Mouse (Mus musculus) adrenal gland, adult 2 months (tissue): ENCODE measurements at regions not wholly inside any gene's neighbourhood (a gene's known extent, or its start where the extent isn't known, plus 50 kb on each side); places are given as distances from the start of the nearest gene placed in this dataset.
A peak's percentile ranks its signal among the peaks of the same experiment; 100 is the strongest.

Source experiments
- DNase-seq: peaks from one replicate; pipeline ENCODE4 v3.0.0; 2021

DNA sequence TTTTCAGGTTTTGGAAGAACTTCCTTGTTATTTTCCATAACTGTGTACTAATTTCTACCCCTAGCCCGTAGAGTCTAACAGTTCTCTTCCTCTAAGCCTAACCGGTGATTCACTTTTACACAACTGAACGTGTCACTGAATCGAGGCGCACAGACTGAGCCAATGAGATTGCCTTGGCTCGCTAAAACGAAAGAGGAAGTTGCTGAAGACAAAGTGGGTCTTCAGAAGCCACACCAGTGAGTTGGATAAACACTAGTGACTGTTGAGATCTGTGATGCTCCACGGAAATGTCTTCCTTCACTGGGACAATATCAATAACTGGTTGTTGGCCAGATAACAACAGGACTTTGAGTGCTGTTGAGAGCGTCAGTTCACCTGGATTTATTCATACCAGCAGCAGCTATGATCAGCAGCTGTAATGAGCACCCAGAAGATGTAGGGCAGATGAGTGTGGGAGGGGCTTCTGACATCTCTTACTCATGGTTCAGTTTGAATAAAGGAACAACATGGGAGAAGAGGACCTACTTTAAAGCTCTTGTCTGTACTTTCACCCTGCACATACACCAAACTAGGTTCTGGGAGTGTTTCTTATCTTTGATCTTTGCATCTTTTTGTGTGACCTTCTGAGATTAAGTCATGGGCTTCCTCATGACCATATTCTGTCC lies 75.3 kb upstream of the Igfbp7 start:
- DNase-seq = no peak

- DNase-seq = no peak
Measured at GRCm38 (mm10) chr5:77481811-77482210, 74.0 kb upstream of the Igfbp7 start.

- no peak for DNase-seq
Measured at GRCm38 (mm10) chr5:77477794-77478193, 70.0 kb upstream of the Igfbp7 start.

GRCm38 (mm10) chr5:77473896-77474486 lies 66.2 kb upstream of the Igfbp7 start:
- peak; percentile 9 for DNase-seq

DNA sequence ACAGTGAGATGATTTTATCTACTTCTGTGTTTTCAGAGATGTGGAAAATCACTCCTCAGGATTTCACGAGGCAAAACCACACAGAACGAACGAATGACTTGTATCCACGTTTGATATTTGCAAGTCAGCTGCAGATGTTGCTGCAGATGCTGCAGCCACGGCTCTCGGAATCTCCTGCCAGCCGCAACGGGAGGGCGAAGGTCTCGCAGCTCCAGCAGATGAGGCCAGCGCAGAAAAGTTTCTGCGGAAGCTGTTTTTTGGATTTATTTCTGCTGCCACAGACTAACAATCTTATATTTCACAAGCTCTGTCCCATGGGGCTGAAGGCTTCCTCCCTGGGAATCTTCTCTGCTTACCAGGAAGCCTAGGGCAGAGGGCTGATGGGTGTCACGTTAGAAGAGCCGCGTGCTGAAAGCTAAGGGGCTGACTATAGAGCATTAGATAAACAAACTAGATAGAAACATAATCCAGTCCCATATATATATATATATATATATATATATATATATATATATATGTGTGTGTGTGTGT lies 61.5 kb upstream of the Igfbp7 start:
- no peak for DNase-seq

DNA sequence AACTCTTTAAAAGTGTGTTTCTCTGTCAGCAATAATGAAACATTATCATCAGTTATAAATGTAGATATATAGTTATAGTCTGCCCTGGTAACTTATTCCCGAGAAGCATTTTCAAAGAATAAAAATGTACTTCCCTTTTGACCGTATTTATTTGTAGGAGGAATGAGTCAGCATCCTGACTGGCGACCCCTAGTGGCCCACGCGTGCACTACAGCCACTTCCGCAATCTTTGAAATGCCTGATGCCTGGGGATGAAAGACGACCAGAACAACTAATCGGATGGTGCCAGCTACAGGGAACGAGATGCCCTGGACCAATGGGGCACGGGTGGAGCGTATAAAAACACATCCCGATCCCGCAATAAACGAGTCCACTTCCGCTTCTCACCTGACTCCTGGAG lies 60.6 kb upstream of the Igfbp7 start:
- peak; percentile 73 for DNase-seq

DNA sequence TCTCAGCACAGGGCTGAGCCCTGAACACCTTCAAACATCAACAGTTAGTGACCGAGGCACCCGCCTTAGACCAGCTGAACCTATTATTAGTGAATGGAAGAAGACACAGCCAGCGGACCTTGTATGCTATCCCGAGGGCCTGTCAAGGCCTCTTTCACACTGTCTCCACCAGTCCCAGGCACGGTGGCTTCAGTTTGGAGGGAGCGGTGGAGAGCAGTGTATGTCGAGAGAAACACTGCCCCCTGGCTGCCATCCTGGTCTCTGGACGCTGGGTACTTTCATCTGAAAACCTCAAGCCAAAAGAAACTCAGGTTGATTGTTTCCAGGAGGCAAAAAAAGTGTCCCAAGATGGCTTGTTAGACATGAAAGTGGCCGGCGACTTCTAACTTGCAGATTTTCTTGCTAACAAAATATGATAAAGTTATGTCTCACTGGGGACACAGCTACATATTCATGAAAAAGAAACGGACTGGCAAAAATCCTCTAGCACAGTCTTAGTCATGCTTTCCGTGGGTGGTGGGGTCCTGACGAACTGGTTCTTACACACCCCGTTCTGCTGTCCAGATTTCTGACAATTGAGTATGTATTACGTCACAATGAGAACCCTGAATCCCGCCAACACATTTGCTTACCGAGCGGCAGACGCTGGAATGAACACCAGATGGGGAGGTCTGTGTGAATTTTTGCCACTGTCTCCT lies 57.2 kb upstream of the Igfbp7 start:
- DNase-seq = peak; percentile 65

DNA sequence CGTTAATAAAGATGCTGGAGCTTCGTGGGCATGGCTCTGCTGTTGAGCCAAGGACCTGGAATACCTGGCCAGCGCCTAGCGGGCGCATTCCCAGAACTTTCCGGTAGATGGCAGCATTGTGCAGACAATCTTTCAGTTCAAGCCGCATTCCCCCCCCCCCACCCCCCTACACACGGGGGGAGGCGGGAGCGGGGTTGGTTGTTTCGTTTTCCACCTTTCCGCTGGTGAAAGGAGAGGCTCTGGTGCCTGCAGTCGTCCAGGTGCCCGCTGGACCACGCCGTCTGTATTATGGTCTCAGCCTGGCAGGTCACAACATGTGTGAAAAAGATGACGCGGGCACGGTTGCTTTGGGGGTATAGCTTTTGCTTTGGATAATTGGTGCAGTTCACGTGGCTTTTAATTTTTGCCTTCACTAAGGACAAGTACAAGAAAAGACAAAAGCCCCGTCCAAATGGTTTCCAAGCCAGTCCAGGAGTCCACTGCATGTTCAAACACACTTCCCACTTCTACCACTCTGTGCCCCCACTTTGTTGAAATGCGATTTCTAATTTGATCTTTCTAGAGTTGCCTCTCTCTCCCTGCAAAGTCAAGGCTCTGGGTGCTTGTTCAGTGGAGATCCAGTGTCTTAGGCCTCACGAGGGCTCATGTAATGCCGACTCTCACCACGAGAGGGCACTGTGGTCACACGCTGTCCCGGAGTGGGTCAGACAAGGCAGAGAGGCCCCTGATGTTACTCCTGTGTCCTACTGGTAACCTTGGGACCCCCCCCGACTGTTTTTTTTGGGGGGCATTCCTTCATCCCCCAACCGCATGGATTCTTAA lies 52.3 kb upstream of the Igfbp7 start:
- peak; percentile 91 for DNase-seq
